Mouse (Mus musculus) heart, postnatal 4 days (tissue): Measurements from ENCODE around the gene Msl2. TPM values are rescaled to one million over a fixed set of nuclear protein-coding genes. Genes with fewer than 3 reads are reported as not detected.

ENCODE experiments used
- total RNA-seq, 2 experiments: library from RNA; stranded (reverse); gene quantifications; 2 replicates each; pipeline ENCODE4 v1.2.3; 2021

Msl2 gene
- total RNA-seq, 2 experiments from 2014 or later, result 38.4 to 41.7 TPM

Other genes starting within 250 kb of the Msl2 start
- gene Pccb, start 39.2 kb upstream of the Msl2 start, total RNA-seq, result 10 to 100 TPM; 65.1 to 73.7 TPM
- 100 to 1,000 TPM; 179 to 189 TPM for gene Ppp2r3a, start 177.7 kb downstream of the Msl2 start, total RNA-seq